Mouse (Mus musculus) megakaryocyte-erythroid progenitor cell, adult 5-6 weeks (primary cell): ENCODE measurements around the gene Lmtk2. TPM values are rescaled to one million over a fixed set of nuclear protein-coding genes. Genes with fewer than 3 reads are reported as not detected.

ENCODE experiments used
- ATAC-seq: replicated peaks from 2 replicates; pipeline ENCODE4 v1.8.0; 2016; ENCODE audit warnings: mild to moderate bottlenecking, inconsistent platforms; ENCODE audit not compliant: severe bottlenecking, poor library complexity, low FRiP score, low TSS enrichment
- total RNA-seq, 2 experiments: library from RNA; stranded (forward) in 1 of 2; stranded (reverse) in 1 of 2; fragments of 200-1000, 215-1000 nt in 1 of 2; fragments of >200 nt in 1 of 2; fragmentation: Nextera tagmentation in 1 of 2; gene quantifications; 2 replicates each; pipeline ENCODE4 v1.2.3; 2014 to 2017

The Lmtk2 gene
- total RNA-seq, 2 experiments from 2014 or later: 12.2 to 22.1 TPM

GRCm38 (mm10) chr5:144162813-144163517 lies 62.7 kb downstream of the Lmtk2 start:
- ATAC-seq: no peak

- ATAC-seq: no peak
Observed at GRCm38 (mm10) chr5:144165756-144166155, 65.5 kb downstream of the Lmtk2 start.

GRCm38 (mm10) chr5:144169275-144169975 lies 69.2 kb downstream of the Lmtk2 start:
- no peak for ATAC-seq

- no peak for ATAC-seq
Observed at GRCm38 (mm10) chr5:144173648-144174047, 73.4 kb downstream of the Lmtk2 start.

- ATAC-seq: no peak
Observed at GRCm38 (mm10) chr5:144178216-144178615, 78.0 kb downstream of the Lmtk2 start.

- no peak for ATAC-seq
Observed at GRCm38 (mm10) chr5:144181249-144181648, 81.0 kb downstream of the Lmtk2 start.

GRCm38 (mm10) chr5:144182542-144183247 lies 82.5 kb downstream of the Lmtk2 start:
- ATAC-seq: peak; percentile 16; the same call in 1 of the 2 replicates

GRCm38 (mm10) chr5:144183248-144183559 lies 83.0 kb downstream of the Lmtk2 start:
- no peak for ATAC-seq

- peak; percentile 45 for ATAC-seq
Observed at GRCm38 (mm10) chr5:144183647-144184335, 83.6 kb downstream of the Lmtk2 start.

GRCm38 (mm10) chr5:144184350-144185045 lies 84.3 kb downstream of the Lmtk2 start:
- ATAC-seq: no peak

- no peak for ATAC-seq
Observed at GRCm38 (mm10) chr5:144188422-144188821, 88.2 kb downstream of the Lmtk2 start.

GRCm38 (mm10) chr5:144189327-144189726 lies 89.1 kb downstream of the Lmtk2 start:
- ATAC-seq: no peak

- peak; percentile 80 for ATAC-seq
Observed at GRCm38 (mm10) chr5:144189950-144190583, 89.8 kb downstream of the Lmtk2 start, which contains the start of gene Bhlha15. TSS of gene Bhlha15 (plus strand) at chr5:144190286.

- no peak for ATAC-seq
Observed at GRCm38 (mm10) chr5:144191026-144191425, 90.8 kb downstream of the Lmtk2 start.

- no peak for ATAC-seq
Observed at GRCm38 (mm10) chr5:144192673-144193072, 92.4 kb downstream of the Lmtk2 start.

GRCm38 (mm10) chr5:144194416-144194815 lies 94.2 kb downstream of the Lmtk2 start:
- ATAC-seq: no peak

GRCm38 (mm10) chr5:144195567-144195966 lies 95.3 kb downstream of the Lmtk2 start:
- no peak for ATAC-seq

GRCm38 (mm10) chr5:144200616-144201015 lies 100.4 kb downstream of the Lmtk2 start:
- no peak for ATAC-seq

GRCm38 (mm10) chr5:144202430-144202829 lies 102.2 kb downstream of the Lmtk2 start:
- ATAC-seq: no peak
